Mouse (Mus musculus) adrenal gland, postnatal 14 days (tissue): Measurements from ENCODE around the gene Sema4d. TPM values are rescaled to one million over a fixed set of nuclear protein-coding genes. Genes with fewer than 3 reads are reported as not detected.

Experiments
- DNase-seq: peaks from one replicate; pipeline ENCODE4 v3.0.0; 2021; ENCODE audit warnings: mixed read lengths
- total RNA-seq: library from RNA; stranded (reverse); gene quantifications from 2 replicates; pipeline ENCODE4 v1.2.3, GENCODE M21; 2021

Gene Sema4d
- total RNA-seq, 1 experiment from 2014 or later, result 9.5 TPM

DNA sequence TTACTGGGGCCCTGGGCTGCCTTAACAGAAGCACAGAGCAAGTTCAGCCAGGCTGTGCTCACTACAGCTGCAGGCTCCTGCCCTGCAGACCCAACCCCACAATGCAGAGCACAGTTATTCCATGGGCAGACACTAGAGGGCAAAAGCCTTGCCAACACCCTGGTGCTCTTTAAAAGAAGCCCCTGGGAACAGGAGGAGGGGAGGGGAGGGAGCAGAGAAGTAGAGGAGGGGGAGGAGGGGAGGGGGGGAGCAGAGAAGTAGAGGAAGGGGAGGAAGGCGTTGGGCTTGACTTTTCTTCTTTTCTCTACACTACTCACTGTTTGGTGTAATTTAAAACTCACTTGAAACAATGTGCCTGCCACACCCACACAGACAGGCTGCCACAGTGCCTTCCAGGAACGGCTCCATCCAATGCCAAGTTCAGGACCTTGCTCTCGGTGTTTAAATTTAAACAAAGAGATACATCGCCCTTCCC is 63.6 kb downstream of the Sema4d start:
- no peak for DNase-seq

DNA sequence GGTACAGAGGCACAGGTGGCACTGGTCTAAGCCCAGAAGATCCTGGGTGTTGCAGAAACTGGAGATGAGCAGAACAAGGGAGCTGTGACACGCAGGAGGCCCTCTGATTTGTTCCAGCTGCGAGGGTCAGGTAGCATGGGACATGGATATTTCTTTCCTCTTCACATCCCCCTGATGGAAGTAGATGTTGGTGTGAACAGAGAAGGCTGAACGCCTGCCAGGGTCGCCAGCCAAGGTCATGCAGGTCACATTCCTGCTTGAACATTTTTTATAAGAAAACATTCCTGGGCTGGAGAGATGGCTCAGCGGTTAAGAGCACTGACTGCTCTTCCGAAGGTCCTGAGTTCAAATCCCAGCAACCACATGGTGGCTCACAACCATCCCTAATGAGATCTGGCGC is 66.2 kb downstream of the Sema4d start:
- DNase-seq, result no peak

DNA sequence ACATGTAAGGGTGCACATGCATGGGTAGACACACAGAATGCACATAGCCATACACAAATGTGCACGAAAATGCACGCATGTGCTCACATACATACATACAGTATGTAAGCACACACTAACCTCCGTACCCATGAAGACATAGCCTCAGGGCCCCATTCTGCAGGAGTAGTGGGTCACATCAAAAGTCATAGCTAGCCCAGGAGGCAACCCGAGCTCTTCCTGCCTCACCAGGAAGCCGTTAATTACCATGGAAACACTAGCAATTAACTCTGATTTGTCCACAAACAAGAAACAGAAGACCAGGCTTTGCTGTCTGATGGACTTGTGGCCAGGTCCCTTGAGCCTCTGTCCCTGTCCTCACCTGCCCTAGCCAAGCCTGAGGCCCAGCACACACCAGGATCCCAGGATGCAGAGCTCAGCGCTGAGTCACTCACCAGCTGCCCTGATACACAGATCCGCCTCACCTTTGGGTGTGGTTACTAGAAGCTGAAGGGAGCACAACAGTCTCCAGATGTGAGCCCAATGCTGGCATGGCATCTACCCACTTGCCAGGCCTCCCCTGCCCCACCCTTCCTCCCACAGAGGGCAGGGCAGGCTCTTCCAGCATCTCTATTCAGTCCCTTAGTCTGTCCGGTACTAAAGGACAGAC is 67.5 kb downstream of the Sema4d start:
- no peak for DNase-seq

DNA sequence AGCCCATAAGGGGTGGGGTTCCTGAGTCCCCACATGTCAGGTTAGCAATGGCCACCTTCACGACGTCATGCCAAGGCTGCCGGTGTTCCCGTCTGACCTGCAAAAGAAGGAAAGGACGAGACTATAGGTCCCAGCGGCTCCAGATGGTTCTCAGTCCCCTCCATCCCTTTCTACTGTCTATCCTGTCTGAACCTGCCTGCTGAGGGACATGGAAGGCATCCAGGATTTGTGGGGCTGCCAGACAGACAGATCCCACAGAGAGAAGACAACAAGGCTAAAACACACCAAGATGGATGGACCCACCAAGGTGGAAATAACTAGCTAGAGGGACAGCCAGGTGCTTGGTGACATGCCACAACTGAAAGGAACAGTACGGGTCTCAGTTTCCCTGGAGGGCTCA is 68.1 kb downstream of the Sema4d start:
- DNase-seq, result no peak

DNA sequence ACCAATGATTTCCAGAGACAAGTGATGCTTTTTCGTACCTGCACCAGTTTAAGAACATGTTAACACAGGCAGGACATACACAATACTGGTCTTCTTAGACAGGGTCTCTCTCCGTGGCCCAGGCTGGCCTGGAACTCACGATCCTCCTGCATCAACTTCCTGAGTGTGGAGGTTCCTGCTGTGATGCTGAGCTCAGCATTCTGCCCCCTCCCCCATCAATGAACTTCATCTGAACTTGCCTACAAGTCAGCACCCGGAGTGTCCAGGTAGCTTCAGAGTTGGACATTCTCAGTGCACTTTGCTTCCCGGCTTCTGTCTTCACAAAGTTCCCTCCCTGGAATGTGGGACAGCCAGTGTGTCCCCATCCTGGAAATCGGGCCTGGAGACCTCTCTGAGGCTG is 69.0 kb downstream of the Sema4d start:
- no peak for DNase-seq

DNA sequence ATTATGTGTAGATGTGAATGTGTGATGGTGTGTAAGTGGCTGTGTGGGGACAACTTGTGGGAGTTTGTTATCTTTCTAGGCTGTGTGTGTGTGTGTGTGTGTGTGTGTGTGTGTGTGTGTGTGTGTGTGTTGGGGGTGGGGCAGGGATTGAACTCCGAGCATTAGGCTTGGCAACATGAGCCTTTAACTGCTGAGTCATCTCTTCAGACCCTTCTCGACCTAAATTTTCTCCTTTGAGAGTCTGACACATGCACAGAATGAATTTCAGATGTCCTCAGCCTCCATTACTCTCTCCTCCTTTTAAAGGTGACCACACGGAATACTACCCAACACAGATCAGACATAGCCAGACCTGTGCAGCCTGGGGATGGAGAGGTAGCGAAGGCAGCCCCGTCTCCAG is 70.4 kb downstream of the Sema4d start:
- no peak for DNase-seq

DNA sequence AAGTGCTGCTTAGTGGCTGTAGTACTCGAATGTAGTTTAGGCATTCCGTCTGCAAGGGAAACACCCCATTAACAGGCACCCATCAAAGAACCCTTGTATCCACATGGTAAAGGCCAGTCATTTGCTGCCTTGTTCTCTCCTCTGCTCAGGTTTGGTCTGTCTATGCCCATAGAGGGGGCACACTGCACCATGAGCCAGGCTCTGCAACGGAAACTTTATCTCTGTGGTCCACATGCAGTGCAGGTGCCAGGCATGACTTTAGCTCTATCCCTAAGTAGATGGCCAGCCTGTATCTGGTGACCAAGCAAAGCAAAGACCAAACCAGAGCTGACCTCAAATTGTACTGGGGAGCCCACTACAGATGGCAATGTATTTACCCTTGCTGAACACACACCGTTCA is 73.0 kb downstream of the Sema4d start:
- DNase-seq, result no peak

DNA sequence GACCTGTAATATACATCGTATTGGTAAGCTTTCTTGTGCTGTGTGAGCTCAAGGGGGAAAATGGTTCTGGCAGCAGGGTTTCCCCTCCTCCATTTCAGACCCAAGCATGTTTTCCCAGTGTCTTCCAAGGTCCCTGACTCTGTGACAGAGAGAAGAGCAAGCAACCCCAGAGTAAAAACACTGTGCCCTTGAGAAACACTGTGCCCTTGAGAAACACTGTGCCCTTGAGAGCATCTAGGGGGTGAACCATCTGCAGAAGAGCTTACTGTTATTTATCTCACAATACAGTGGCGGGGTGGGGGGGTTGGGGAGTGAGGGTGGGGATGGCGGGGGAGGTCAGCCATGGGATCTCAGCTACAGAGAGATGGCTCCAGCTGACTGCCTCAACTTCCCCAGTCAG is 74.3 kb downstream of the Sema4d start:
- DNase-seq, result peak; percentile 54

DNA sequence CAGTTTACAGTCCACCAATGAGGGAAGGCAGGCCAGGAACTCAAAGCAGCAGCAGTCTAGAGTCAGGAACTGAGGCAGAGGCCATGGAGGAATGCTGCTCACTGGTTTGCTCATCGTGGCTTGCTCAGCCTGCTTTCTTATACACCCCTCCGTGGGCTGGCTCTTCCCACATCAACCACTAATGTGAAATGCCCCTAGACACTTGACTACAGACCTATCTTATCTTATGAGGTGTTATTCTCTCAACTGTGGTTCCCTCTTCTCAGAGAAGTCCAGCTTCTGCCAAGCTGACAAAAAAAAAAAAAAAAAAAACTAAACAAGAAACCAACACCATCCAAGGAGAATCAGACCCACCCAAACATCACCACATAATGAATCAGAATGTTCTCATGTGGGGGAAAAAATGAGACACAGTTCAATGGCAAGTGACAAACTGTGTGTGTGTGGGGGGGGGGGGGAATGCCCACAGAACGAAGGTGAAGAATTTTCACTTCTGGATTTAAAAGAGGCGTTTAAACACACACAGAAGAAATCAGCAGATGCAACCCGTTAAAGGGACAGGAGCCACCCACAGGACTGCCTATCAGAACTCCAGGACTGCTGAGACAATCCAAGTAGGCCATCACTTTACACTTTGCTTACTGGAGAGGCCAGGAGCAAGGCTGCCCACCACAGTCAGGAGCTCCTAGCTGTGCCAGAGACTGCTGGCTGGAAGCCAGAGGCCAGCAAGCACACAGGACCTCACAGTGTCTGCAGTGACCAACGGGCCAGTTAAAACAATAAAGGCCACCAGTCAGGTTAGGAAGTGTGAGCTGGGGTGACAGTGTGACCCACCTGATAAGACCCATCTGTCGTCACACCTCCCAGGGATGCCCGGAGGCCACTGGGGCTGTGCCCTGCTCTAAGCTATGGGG is 76.9 kb downstream of the Sema4d start:
- peak; percentile 67 for DNase-seq

DNA sequence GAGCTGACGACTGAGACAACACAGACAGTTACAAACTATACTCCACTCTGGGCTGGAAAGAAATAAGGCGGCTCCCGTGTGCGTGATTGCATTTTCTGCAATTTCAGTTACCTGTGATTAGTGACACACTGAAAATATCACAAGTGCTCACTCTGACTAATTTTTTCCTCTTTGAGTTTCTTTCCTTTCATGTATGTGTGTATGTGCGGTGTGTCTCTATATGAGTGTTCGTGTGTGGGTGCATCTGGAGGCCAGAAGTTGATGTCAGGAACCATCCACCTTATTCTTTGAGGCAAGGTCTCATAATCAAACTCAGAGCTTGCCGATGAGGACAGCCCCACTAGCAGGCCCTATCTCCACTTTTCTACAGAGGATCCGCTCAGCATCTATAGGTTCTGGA is 81.5 kb downstream of the Sema4d start:
- DNase-seq, result no peak

DNA sequence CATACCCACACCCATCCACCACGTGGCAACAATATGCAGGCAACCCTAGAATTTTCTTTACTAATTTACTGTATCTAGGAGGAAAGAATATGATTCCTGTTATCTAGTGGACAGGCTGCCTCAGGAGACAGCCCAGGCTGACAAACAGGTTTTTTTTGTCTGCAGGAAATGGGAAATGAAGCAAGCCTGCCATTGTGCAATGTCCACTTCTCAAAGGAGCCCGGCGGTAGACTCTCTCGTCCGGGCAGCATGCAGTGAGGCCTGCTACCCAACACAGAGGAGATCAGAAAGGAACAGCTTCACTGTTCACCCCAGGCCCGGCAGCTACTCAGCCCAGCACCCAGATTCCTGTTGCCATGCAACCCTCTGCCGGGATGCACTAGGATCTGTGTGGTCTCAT is 82.8 kb downstream of the Sema4d start:
- peak; percentile 26 for DNase-seq

DNA sequence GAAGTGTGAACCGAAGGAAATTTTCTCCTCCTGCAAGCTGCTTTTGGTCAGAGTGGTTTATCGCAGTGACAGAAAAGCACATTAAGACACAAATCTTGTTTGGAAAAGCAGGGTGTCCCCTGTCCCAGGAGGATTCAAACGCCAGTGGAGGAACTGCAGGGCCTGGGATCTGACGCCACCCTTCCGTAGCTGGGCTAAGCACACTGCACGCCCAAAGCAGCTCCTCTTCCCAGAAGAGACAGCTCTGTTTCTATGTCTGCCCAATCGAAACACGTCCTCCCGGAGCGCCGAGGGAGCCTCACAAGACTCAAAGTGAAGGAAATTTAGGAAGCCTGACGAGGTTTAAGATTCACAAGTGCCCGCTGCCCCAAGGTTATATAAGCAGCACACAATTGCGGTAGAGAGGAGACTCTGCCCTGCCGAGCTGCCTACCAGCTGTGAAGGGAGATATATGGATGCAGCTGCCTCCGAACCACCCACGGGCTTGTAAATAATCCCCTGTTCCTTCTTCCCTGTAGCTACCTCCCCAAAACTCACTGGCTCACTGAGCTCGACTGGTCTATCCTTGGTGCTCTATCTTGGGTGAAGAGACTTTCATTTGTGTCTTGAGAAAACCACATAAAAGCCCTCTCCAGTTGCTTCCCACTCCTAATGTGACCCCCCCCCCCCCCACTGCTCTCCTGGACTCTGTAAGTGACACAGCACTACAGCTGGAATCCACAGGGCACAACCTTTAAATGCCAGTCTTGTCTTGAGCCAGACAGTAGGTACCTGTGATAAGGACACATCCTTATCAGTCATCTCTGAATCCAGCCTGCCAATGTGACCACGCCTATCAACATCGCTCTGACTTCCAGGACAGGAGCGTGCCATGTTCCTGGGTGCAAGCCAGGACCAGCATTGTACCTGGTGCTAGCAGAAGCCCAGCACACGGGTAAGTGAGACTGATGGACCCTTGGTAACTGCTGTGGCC is 87.4 kb downstream of the Sema4d start:
- DNase-seq, result no peak

DNA sequence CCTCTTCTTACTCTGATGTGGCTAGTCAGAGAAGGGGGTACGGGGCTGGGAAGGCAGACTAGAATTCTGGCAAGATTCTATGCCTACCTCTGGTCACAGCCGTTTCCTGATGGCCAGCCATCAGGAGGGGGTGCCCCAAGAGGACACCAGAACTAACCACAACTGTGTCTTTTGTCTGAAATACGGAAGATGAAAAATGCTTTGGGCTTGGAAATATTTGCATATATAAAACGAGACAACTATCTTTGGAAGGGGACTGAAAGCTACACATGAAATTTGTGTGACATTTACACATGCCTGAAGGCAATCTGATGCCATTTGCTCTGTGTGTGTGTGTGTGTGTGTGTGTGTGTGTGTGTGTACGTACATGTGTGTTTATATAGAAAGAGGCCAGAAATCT is 89.7 kb downstream of the Sema4d start:
- no peak for DNase-seq

DNA sequence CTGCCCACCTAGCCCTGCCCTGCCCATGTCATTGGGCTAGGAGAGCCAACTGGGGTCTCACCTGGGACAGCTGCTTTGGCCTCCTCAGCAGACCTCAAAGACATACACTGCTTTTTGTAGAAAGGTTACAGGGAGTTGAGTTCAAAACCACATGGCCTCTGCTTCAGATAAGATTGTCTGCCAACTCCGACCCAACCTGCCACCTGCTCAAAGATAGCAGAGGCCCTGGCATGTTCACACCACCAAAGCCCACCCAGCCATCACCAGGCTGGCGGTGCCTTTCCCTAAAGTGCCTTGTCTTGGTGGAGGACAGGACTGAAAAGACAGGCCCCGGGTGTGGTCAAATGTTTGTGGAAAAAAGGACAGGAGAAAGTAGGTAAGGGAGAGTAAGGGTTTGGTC is 95.2 kb downstream of the Sema4d start:
- no peak for DNase-seq

DNA sequence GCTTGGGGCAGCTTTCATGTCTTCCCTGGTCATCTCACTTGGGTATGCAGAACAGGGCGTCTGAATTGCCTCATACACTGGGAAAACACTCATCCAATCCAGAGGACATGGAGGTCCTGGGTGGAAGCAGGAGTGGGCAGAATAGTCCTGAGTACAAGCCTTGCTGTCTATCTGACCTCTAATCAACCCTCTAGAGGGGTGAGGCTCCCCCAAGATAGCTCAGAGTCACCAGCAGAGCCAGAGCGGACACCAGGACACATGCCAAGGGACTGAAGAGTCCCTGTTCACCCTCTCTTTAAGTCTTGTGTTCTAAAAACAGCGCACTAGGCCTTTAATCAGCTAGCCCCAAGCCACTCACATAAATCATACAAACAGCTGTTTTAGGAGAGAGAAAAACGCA is 95.7 kb downstream of the Sema4d start:
- no peak for DNase-seq

DNA sequence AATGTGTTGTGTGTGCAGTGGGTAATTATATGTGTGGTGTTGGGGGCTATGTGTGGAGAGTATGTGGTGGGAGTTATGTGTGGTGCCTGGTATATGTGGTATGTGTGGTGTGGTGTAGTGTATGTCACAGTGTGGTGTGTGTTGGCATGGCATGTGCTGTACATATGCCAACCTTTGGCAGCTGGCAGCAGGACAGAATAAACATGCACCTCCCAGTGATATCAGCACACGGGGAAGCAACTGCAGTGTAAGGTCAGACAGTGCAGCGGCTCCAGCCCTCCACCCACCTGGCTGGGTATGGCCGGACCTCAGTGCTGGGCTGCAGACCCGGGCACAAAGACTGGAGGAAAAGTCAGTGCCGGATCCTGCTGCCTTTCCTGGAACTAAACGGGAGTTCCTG is 96.1 kb downstream of the Sema4d start:
- DNase-seq, result no peak

DNA sequence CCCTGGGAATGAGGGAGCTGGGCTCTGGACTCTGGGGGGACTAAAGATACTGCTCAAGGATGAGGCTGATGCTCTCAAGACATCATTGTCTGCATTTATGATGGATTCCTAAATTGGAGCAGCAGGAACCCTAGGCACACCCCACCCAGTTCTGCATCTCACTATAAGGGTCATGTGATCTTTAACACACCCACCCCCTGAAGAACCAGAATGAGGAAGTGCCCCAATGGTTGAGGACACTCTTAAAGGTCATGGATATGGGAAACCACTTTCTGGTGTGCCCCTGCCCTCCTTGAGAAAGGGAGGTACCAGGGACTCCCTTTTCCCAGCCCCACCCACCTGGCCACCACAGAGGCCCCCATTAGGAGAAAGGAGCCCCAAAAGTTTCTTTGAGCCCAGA is 97.1 kb downstream of the Sema4d start:
- DNase-seq, result no peak

DNA sequence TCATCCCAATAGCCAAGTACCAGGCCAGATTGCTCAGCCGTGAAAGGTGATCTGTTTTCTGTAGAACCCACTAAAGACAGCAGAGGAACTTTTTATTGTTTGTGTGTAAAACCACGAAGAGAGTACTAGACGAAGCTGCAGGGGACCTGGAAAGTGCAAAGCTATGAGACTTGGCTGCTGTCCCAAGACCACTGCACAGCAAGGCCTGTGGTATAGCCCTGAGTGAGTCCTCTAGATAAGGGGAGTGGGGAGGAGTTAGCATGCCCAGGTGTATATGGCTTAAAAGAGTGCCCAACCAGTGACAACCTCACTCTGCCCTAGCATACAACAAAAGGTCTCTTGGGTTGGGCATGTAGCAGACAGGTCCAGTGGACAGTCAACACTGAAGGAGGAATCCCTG is 104.9 kb downstream of the Sema4d start:
- no peak for DNase-seq

DNA sequence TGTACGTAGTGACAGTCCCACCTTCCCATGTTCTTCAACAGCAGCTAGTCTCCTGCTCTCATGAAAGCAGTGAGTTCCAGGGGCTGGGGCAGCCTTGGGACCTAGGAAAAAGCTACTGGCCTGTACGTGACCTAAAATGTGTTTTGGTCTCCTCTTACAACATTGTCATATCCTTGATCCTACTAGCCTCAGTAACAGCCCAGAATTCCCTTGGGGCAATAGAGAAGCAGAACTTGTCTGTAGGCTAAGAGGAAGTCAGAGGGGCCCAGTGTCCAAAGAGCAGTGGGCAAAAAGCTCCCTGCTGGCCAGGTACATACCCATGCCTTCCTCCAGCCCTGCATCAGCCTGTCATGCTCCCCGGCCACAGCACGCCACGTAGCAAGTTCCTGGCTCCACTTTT is 106.6 kb downstream of the Sema4d start:
- no peak for DNase-seq

DNA sequence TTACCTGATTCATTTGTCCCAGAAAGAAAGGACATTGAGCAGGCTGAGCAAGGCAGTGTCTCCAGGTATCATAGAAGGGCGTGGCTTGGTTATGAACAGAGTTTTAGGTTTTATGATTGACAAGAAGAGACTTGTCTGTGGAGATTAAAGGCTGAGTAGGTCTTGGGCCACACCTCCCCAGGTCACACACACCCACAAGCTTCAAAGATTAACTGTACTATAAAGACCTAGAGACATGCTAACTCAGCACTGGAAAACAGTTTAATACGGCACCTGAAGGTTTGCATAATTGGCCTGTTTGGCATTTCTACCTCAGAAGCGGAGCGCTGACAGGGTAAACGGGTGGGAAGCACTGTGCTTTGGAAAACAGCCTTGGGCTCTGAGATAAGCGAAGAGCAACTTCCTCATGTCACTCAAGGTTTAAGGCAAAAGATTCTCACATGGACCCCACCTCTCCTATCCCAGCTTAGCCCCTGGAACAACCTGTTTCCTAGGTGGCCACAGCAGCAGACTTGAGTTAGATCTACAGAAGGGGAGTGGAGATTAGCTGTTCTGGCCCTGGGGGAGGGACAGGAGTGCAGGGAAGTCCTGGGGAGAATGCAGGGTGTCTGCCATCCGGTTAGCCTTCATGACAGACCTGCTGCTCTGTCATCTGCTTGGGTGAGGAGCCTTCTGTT is 108.1 kb downstream of the Sema4d start:
- peak; percentile 34 for DNase-seq

DNA sequence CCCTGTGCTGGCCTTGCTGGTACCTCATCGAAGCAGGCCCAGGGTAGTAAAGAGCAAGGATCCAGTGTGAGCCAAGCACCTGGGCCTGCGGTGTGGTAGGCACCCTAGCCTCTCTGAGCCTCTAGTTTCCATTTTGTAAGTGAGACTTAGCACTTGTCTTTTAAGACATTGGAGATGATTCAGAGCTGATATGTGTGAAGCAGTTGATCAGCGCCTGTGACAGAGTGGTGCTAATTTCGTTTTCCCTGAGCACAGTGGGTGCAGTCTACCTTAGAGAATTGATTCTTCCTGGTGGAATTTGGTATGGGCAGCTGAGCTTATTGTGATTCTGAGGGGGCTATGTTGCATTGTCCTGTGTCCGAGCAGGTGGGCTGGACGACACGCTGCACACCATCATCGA is 111.9 kb downstream of the Sema4d start:
- no peak for DNase-seq

DNA sequence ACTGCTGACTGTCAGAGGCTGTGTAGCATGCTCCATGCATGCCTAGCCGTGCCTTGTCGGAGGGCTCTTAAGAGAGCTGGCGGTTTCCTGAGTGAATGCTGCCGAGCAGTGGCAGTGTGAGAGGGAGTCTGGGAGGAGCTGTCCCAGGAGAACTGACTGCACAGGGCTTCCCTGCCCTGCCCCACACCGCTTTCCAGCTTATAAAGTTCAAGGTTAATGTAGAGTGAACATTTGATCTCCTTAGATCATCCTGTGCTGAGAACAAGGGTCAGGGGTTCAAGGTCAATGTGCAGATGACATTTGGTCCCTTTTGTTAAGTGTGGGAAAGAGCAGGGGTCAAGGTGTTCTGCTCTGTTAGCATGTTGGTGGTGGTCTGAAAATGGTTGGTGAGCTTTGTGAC is 112.5 kb downstream of the Sema4d start:
- peak; percentile 45 for DNase-seq
